Mouse (Mus musculus) liver, postnatal 0 days (tissue): ENCODE results near the gene Lin9.

Source experiments
- CTCF ChIP-seq: sonication (generic); IDR thresholded peaks from 2 replicates; pipeline ENCODE4 v1.5.1; 2016; ENCODE audit warnings: antibody characterized with exemption, low read depth
- EP300 ChIP-seq: IDR thresholded peaks from 2 replicates; pipeline ENCODE4 v1.6.1; 2016; ENCODE audit warnings: antibody characterized with exemption, low read depth, mild to moderate bottlenecking

GRCm38 (mm10) chr1:180606796-180607577 lies 34.0 kb upstream of the Lin9 start:
- no peak for TF ChIP-seq EP300
- TF ChIP-seq CTCF, result no peak
